In genomic region chr3:4796909-4797566, GRCm38 (mm10) we compare ENCODE assay signal across 8 mouse cellular contexts.
DNase-seq lines count a peak whose midpoint lies in the region; ATAC-seq and TF ChIP-seq lines count a peak whose summit lies in the region.

No protein-coding gene starts in this region.

- H3K4me3 ChIP-seq in cerebellum, adult 2 months (replicated peaks; ENCODE audit: insufficient read depth, low read depth, low read length): no peak overlapping the region
- peak overlapping the region; percentile 39 for H3K4me3 ChIP-seq in hindbrain, embryonic 13.5 days
- H3K4me3 ChIP-seq in limb, embryonic 14.5 days (replicated peaks; ENCODE audit: low read length): no peak overlapping the region
- no peak overlapping the region for H3K4me3 ChIP-seq in kidney, embryonic 14.5 days (ENCODE audit: low read length)
- no peak overlapping the region for H3K4me3 ChIP-seq in lung, adult 2 months (replicated peaks; ENCODE audit: extremely low read depth, low read depth, low read length)

- no peak overlapping the region for H3K27ac ChIP-seq in cerebellum, adult 2 months (ENCODE audit: insufficient read depth, low read length)
- peak overlapping the region; percentile 81 for H3K27ac ChIP-seq in hindbrain, embryonic 13.5 days
- H3K27ac ChIP-seq in limb, embryonic 14.5 days (replicated peaks; ENCODE audit: low read depth, low read length): no peak overlapping the region
- no peak overlapping the region for H3K27ac ChIP-seq in kidney, embryonic 14.5 days (ENCODE audit: low read depth, low read length)

- H3K9me3 ChIP-seq in hindbrain, embryonic 13.5 days: no peaks in the 10 kb centered on the region
- H3K9me3 ChIP-seq in limb, embryonic 14.5 days (ENCODE audit: control insufficient read depth, low read length): no peaks in the 10 kb centered on the region
- no peaks in the 10 kb centered on the region for H3K9me3 ChIP-seq in kidney, embryonic 14.5 days (ENCODE audit: control insufficient read depth, low read length)

- TF ChIP-seq CTCF in cerebellum, adult 2 months (IDR thresholded peaks at IDR 0.05; ENCODE audit: borderline replicate concordance, insufficient read depth, low read depth, low read length): no peak
- TF ChIP-seq CTCF in lung, adult 2 months (IDR thresholded peaks at IDR 0.05; ENCODE audit: insufficient read depth, low read length): no peak

- H3K4me2 ChIP-seq in hindbrain, embryonic 13.5 days: peak overlapping the region; percentile 52
- no peak overlapping the region for H3K4me2 ChIP-seq in limb, embryonic 14.5 days (replicated peaks; ENCODE audit: low read depth, low read length, severe bottlenecking)
- H3K4me2 ChIP-seq in kidney, embryonic 14.5 days (replicated peaks; ENCODE audit: low read depth, low read length): no peak overlapping the region

- H3K36me3 ChIP-seq in hindbrain, embryonic 13.5 days: no peaks in the 10 kb centered on the region
- H3K36me3 ChIP-seq in limb, embryonic 14.5 days (ENCODE audit: control insufficient read depth, insufficient read depth, low read length): no peaks in the 10 kb centered on the region
- H3K36me3 ChIP-seq in kidney, embryonic 14.5 days (ENCODE audit: control insufficient read depth, insufficient read depth, low read length): no peaks in the 10 kb centered on the region

- H3K4me1 ChIP-seq in cerebellum, adult 2 months (ENCODE audit: control insufficient read depth, insufficient read depth, low read length): no peaks in the 10 kb centered on the region
- peaks cover 24% of the 10 kb centered on the region for H3K4me1 ChIP-seq in hindbrain, embryonic 13.5 days (replicated peaks)
- peaks cover 3% of the 10 kb centered on the region; the same call in 1 of the 2 replicates for H3K4me1 ChIP-seq in limb, embryonic 14.5 days (ENCODE audit: control insufficient read depth, insufficient read depth, low read length)
- no peaks in the 10 kb centered on the region for H3K4me1 ChIP-seq in kidney, embryonic 14.5 days (ENCODE audit: control insufficient read depth, insufficient read depth, low read length)
- no peaks in the 10 kb centered on the region for H3K4me1 ChIP-seq in lung, adult 2 months (ENCODE audit: control insufficient read depth, insufficient read depth, low read length)

- DNase-seq in MN1 (ENCODE audit: low spot score): peak; percentile 40
- DNase-seq in cerebellum, adult 2 months: peak; percentile 44 to 64
- DNase-seq in limb, embryonic 14.5 days (ENCODE audit: low spot score): peak; percentile 70
- no peak for DNase-seq in urinary bladder, postnatal 25 days (ENCODE audit: low spot score)
- no peak for DNase-seq in spleen, postnatal 10 days (ENCODE audit: low spot score in 2 of 2)
- DNase-seq in lung, adult 2 months: no peak

- WGBS in cerebellum, adult 2 months: 6% methylated on average over 8 of the region's 8 CpGs
- WGBS in hindbrain, embryonic 13.5 days: 24% methylated on average over 8 of the region's 8 CpGs
- 62% methylated on average over 8 of the region's 8 CpGs for WGBS in limb, embryonic 14.5 days
- 82% methylated on average over 8 of the region's 8 CpGs for WGBS in kidney, embryonic 14.5 days
- 71% methylated on average over 8 of the region's 8 CpGs for WGBS in lung, adult 2 months

- H3K9ac ChIP-seq in hindbrain, embryonic 13.5 days: peak overlapping the region; percentile 58
- no peak overlapping the region for H3K9ac ChIP-seq in limb, embryonic 14.5 days (ENCODE audit: low read depth, low read length, severe bottlenecking)
- no peak overlapping the region for H3K9ac ChIP-seq in kidney, embryonic 14.5 days (ENCODE audit: low read depth, low read length)

- no peaks in the 10 kb centered on the region for H3K27me3 ChIP-seq in cerebellum, adult 2 months (ENCODE audit: control insufficient read depth, insufficient read depth, low read length)
- no peaks in the 10 kb centered on the region for H3K27me3 ChIP-seq in hindbrain, embryonic 13.5 days
- no peaks in the 10 kb centered on the region for H3K27me3 ChIP-seq in limb, embryonic 14.5 days (ENCODE audit: control insufficient read depth, insufficient read depth, low read length)
- H3K27me3 ChIP-seq in kidney, embryonic 14.5 days (ENCODE audit: control insufficient read depth, insufficient read depth, low read length): no peaks in the 10 kb centered on the region

- no peak for TF ChIP-seq POLR2A in cerebellum, adult 2 months (IDR thresholded peaks at IDR 0.05; ENCODE audit: borderline replicate concordance, insufficient read depth, low read length)
- TF ChIP-seq POLR2A in limb, embryonic 14.5 days (IDR thresholded peaks at IDR 0.05; ENCODE audit: borderline replicate concordance, extremely low read depth, insufficient read depth, insufficient read length): no peak
- no peak for TF ChIP-seq POLR2A in lung, adult 2 months (IDR thresholded peaks at IDR 0.05; ENCODE audit: borderline replicate concordance, extremely low read depth, low read depth, low read length)

- ATAC-seq in hindbrain, embryonic 13.5 days (ENCODE audit: low FRiP score): peak; percentile 87
- ATAC-seq in limb, embryonic 14.5 days (ENCODE audit: low FRiP score, low read depth): peak; percentile 74
- ATAC-seq in kidney, embryonic 14.5 days (ENCODE audit: low FRiP score, low TSS enrichment): no peak; the same call in 1 of the 2 replicates

Comparison
In these comparisons a context has a peak if more than half of its experiments do, and no peak if none do; other contexts are left out.
1. DNase-seq: peak in MN1 (single experiment), cerebellum, adult 2 months (2 of 2) and limb, embryonic 14.5 days (single experiment); none in urinary bladder, postnatal 25 days (single experiment), spleen, postnatal 10 days (0 of 2) and lung, adult 2 months (single experiment).